Mouse (Mus musculus) adrenal gland (tissue): ENCODE measurements around the gene Cfap157.

Experiments used
- intact Hi-C: fragments of 180-260 bp; cut with DNase I; formaldehyde crosslinking; loops from one replicate; pipeline ENCODE4 v1.15.1; 2025
- long read RNA-seq, 2 experiments: library from polyadenylated mRNA; unstranded; transcript quantifications; one replicate each; pipeline ENCODE4 v2.0.0; 2020; ENCODE audit warnings: borderline replicate concordance in 1 of 2; ENCODE audit not compliant: insufficient replicate concordance in 1 of 2

Cfap157 gene
- long read RNA-seq, experiment 1: 0 reads
- long read RNA-seq, experiment 2: 0 reads

DNA sequence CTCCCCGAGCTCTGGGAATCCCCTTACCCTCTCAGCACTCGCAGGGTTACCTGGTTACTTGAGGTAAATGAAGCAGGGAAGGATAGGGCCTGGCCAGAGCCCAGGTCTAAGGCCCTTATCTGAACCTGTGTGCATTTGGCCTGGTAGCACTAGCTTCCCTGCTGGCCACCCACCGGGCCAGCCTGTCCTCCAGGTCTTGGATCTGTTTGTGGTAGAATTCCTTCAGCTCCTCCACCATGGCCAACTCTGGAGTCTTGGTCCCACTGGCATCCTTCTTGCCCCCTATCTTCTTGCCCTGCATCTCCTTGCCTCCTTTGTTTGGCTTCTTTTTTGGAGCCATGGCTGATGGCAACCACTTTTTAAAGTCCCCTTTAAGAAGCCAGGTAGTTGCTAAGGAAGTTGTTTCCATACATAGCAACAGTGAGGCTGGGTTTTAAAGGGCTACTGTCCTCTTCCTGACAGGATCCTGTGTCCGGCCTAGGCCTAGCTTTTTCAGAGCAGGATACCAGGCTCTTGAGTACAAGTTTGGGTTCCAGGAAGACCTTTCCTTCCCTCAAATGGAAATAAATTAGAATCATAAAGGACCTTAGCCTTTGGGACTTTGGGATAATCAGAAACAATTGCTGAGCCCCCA lies at the start of gene Cfap157:
Cfap157 (minus strand) TSS at position 381 of the 634 bp plus-strand sequence.
- intact Hi-C loops: loop anchor here (10.0 kb wide), 1 partner anchor 141 kb away; no protein-coding TSS in a partner anchor

- intact Hi-C loops: no loop called here
Measured at GRCm38 (mm10) chr2:32828979-32829676, 44.9 kb upstream of the Cfap157 start.

DNA sequence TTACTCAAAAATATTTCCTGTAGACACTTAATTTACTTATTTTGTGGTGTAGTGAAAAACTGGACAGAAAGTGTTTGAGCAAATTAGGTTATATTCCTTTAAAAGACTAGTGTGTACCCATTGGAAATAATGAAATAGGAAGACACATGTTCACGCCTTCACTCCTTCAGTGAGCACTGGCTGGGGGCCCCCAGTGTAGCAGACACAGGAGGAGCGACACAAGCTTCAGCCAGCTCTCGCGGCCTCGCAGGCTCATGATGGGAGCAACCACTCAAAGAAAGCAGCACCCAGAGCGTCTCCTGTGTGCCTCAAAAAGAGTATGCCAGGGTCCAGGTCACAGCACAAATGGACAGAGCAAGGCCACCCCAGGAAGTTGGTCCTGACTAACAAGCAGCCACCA lies 41.6 kb upstream of the Cfap157 start:
- intact Hi-C loops: no loop called here

GRCm38 (mm10) chr2:32824778-32825177 lies 40.5 kb upstream of the Cfap157 start:
- intact Hi-C loops: no loop called here

GRCm38 (mm10) chr2:32824181-32824580 lies 40.0 kb upstream of the Cfap157 start:
- intact Hi-C loops: no loop called here

GRCm38 (mm10) chr2:32823579-32824154 lies 39.4 kb upstream of the Cfap157 start:
- intact Hi-C loops: no loop called here

GRCm38 (mm10) chr2:32823153-32823552 lies 38.9 kb upstream of the Cfap157 start:
- intact Hi-C loops: no loop called here

- intact Hi-C loops: no loop called here
Measured at GRCm38 (mm10) chr2:32822643-32823042, 38.4 kb upstream of the Cfap157 start.

DNA sequence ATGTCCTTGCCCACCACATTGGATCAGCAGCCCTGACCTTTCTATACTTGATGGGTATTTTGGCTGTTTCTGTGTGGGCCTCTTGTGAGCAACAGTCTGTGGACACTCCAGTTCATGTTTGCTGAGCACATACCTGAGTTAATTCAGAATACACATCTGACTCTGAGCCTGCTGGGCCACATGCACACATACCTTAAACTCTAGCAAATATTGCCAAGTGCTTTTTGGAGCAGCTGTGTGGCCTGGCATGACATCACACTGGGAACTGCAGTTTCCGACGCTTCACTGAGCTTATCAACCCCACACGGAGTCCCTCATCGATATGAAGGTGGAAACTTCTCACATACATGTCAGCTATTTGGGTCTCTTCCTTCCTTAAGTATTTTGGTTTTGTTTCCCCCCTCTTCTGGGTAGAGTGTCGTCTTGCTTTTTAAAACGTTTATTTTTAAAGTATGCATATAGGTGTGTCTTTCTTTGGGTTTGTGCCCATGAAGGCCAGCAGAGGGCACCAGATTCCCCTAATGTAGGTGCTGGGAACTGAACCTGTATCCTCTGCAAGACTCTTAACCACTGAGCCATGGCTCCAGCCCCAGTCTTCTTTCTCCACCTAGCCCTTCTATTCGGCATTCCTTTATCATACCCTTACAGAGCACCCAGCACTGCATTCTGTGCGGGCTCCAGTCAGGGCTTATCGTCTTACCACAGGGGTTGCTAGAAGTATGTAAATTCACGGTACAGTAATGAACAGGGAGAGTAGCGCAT lies 37.0 kb upstream of the Cfap157 start:
- intact Hi-C loops: loop anchor here (1.0 kb wide), 1 partner anchor 33 kb away; no protein-coding TSS in a partner anchor

DNA sequence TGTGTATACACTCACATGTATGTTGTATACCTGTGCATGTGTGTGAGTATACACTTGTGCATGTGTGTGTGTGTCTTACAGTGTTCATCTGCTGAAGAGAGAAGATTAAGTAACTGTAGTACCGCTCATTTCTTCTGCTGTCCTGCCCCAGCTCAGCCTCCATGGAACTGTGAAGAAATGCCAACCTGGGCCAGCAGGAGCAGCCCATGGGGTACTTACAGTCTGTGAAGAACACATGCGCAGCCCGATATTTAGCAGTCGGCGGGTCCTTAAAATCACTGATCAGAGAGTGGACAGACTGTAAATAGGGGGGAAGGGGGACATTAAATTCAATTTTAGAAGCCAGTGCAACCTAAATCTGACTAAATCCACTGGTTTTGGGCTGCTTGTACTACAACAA lies 34.0 kb upstream of the Cfap157 start:
- intact Hi-C loops: no loop called here

DNA sequence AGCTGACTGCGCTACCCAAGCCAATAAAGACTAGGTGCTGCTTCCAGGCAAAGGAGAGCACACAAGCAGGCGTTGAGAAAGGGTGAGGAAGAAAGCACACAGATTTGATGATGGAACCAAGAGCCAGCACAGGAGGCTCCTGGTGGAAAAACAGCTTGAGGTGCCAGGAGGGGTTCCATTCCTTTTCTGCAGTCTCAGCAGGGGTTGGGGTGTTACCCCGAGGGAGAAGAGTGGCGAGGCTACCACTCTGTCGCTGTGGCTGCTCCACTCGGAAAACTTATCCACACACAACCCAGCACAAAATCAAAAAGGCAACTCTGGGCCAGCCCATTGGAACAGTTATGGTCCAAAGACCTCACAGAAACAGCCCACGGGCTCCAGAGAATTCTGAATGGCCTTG lies 33.4 kb upstream of the Cfap157 start:
- intact Hi-C loops: no loop called here

DNA sequence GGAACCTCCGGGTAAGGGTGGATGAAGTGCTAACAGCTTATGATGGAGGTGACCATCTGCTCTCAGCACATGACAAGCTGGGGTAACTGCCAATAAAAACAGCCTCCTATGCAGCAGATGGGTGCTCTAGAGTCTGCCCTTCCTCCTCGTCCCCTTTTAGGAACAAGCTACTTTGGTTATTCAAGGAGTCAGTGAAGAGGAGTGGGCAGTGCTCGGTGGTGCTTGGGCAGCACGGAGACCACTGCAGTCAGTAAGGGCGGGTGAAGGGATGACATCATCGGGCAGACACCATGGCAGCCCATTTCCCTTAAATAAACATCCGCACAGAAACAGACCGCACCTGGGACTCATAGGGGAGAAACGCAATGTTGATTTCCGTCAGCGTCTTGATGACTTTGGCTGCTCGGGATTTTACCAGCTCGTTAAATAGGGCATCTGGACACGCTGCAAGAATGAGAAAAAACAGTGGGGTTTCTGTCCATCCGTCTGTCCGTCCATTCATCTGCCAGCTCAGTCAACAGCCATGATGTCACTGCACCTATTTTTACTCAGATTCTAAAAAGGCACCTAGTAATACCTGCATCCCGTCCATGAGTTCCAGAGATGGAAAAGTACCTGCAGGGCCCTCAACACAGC lies 32.8 kb upstream of the Cfap157 start:
- intact Hi-C loops: no loop called here

DNA sequence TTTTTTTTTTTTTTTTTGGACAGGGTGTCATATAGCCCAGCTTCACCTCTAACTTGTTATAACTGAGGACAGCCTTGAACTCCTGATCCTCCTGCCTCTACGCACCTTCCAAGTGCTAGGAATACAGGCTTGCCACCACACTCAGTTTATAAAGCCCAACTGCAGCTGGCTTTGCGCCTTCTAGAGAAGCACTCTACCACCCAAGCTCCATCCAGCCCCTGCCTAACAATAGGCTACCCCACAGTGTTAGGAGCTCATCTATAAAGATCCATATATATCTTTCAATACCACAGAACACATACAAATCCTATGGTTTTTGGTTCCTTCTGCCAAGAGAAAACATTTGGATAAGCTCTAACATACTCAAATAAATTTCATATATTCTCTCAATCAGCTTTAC lies 32.3 kb upstream of the Cfap157 start:
- intact Hi-C loops: no loop called here

GRCm38 (mm10) chr2:32811959-32812358 lies 27.7 kb upstream of the Cfap157 start:
- intact Hi-C loops: no loop called here

DNA sequence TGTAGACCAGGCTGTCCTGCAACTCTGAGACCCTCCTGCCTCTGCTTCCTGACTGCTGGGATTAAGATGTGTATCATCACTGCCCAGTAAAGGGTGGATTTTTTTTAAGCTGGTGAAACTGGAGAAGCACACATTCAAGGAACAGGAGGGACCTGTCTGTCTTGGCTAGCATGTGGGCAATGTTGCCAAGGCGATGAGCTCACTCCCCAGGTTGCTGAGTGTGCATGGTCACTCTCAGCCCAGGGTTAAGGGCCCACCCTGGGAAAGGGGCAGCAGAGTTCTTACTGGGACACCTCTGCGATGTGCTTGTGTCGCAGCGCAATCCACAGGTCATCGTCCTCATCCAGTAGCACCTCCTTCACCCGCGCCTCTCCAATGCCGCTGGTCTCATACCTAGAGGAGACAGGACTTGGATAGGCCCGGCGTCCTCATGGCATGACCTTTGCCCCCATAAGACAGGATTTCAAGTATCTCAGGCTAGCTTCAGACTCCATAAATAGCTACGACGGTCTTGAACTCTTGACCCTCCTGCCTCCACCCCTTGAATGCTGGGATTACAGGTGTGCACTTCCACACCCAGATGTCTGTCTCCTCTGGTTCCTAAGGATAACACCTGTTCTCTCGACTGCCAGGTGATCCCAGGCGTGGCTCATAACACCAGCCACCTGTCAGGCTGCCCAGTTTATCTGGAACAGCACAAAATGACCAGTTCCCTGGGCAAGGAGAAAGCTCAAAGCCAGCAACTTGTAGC lies 24.8 kb upstream of the Cfap157 start:
- intact Hi-C loops: no loop called here

DNA sequence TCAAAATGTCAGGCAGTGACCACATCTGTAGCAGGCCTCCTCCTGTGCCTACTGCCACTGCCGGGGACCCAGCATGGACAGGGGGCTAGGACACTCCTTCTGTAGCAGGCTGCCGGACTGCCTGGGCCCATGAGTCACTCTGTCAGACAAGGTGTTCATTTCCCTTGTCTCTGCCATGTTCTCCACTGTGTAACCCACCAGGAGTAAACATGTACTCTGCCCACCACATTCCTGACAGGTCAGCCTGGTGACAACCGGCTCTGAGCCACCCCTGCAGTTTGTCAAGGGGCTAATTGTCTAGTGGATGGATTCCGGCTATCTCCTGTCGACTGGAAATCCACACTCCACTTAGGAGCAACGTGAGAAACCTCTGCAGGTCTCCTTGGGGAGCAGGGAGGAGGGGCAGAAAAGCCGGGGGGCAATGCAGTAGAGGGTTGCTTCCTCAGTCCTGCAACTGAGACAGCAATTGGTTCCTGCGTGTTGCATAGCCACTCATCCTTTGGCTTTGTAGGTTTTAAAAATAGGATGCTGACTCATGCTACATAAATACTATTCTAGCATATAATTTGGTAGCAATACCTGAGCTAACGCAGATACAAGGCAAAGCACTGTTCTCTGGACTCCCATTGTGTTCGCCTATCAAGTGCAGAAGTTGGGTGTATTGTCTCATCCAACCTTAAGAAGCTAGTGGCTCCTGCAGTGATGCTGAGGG lies 14.2 kb upstream of the Cfap157 start:
- intact Hi-C loops: no loop called here

DNA sequence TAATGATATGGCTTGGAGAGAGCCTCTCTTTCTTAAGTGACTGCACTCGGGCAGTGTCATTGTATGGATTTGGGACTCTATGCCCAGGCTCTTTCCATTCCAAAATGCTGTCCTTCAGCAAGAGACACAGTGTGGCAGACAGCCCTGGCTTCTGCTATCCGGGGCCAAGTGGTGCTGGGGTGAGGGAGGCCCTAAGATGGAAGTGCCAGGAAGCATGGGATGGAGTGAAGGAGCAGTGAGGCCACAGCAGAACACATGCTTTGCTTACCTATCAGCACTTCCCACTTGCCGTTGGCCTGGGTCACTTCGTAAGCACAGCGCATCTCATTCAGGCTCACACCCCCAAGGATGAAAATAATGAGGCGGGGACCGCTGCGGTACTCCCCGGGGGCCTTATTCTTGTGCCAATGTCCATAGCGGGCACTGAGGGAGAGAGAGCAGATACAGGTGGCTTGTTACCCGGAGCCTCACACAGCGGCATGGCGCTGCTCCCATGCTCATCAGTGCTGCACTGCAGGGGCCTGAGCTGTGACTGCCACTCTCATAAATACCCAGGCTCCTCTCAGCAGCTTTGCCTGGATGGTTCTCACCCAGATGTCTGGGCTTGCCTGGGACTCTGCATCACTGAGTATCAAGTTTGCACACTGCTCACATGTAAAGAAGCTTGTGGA lies 11.7 kb upstream of the Cfap157 start:
- intact Hi-C loops: no loop called here

DNA sequence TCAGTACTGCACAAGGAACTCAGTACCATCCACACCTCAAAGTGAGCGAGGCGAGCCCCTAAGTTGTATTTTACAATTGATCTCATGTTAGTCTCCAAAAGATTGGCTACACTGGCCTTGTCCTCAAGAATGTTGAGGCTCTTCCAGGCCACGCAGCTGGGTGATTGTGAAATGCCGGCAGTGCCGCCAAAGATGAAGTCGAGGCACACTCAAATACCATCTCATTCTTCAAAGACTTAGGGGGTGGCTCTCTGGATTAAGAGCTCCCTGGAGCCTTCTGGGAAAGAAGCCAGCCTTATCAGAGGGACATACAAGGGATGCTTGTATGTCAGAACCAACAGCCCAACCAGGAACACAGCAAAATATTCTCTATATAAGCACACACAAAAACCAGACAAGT lies 7.1 kb upstream of the Cfap157 start:
- intact Hi-C loops: no loop called here

DNA sequence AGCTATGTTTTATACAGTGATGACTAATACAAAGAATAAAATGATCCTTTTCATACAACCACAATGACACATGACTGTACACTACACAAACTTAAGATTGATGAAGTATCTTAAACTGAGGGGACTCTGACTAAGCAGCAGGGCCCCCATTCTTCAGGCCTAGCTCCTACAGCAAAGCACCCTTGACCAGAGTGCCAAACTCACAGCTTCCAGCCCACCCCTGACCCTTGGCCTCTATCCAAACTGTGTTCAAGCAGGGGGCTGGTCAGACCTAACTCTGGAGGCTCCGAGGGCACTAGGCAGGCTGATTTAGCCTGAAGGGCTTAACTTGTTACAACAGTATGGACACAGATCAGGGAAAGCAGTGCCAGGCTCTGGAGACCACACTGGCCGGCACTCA lies 4.4 kb upstream of the Cfap157 start:
- intact Hi-C loops: loop anchor here (10.0 kb wide), 1 partner anchor 136 kb away; no protein-coding TSS in a partner anchor
